Mouse (Mus musculus) megakaryocyte-erythroid progenitor cell, adult 5-6 weeks (primary cell): ENCODE data around the gene Plrg1. TPM values are rescaled to one million over a fixed set of nuclear protein-coding genes. Genes with fewer than 3 reads are reported as not detected.

Experiments
- ATAC-seq: replicated peaks from 2 replicates; pipeline ENCODE4 v1.8.0; 2016; ENCODE audit warnings: mild to moderate bottlenecking, inconsistent platforms; ENCODE audit not compliant: severe bottlenecking, poor library complexity, low FRiP score, low TSS enrichment
- total RNA-seq, 2 experiments: library from RNA; stranded (forward) in 1 of 2; stranded (reverse) in 1 of 2; fragments of 200-1000, 215-1000 nt in 1 of 2; fragments of >200 nt in 1 of 2; fragmentation: Nextera tagmentation in 1 of 2; gene quantifications; 2 replicates each; pipeline ENCODE4 v1.2.3; 2014 to 2017

Plrg1 gene
- total RNA-seq (2014; fragmentation: Nextera tagmentation) (66.7 and 68.1 TPM in 2 replicates), total RNA-seq (2017) (85.2 and 117 TPM in 2 replicates)

- ATAC-seq: peak; percentile 96
Measured at GRCm38 (mm10) chr3:83055281-83056038, at the start of gene Plrg1. Gene Plrg1, plus strand, starts transcription at chr3:83055522.

GRCm38 (mm10) chr3:83007557-83007956 lies 47.8 kb upstream of the Plrg1 start, which contains the start of gene Fgg:
Gene Fgg, plus strand, starts transcription at chr3:83007724.
- no peak for ATAC-seq

GRCm38 (mm10) chr3:83010291-83010690 lies 45.0 kb upstream of the Plrg1 start:
- ATAC-seq: no peak

- no peak for ATAC-seq
Measured at GRCm38 (mm10) chr3:83011136-83011535, 44.2 kb upstream of the Plrg1 start.

GRCm38 (mm10) chr3:83011565-83011964 lies 43.8 kb upstream of the Plrg1 start:
- ATAC-seq: no peak

- no peak for ATAC-seq
Measured at GRCm38 (mm10) chr3:83012636-83013035, 42.7 kb upstream of the Plrg1 start.

- ATAC-seq: no peak
Measured at GRCm38 (mm10) chr3:83013951-83014350, 41.4 kb upstream of the Plrg1 start.

GRCm38 (mm10) chr3:83016236-83016635 lies 39.1 kb upstream of the Plrg1 start:
- no peak for ATAC-seq

- ATAC-seq: no peak
Measured at GRCm38 (mm10) chr3:83020387-83020786, 34.9 kb upstream of the Plrg1 start.

- ATAC-seq: no peak
Measured at GRCm38 (mm10) chr3:83021176-83021575, 34.1 kb upstream of the Plrg1 start.

GRCm38 (mm10) chr3:83025036-83025435 lies 30.3 kb upstream of the Plrg1 start:
- no peak for ATAC-seq

- ATAC-seq: no peak
Measured at GRCm38 (mm10) chr3:83025475-83026301, 29.6 kb upstream of the Plrg1 start, which contains the start of gene Fga. Gene Fga, plus strand, starts transcription at chr3:83026076.

GRCm38 (mm10) chr3:83027546-83028251 lies 27.6 kb upstream of the Plrg1 start:
- ATAC-seq: no peak

- no peak for ATAC-seq
Measured at GRCm38 (mm10) chr3:83030331-83030730, 25.0 kb upstream of the Plrg1 start.

- no peak for ATAC-seq
Measured at GRCm38 (mm10) chr3:83032746-83033308, 22.5 kb upstream of the Plrg1 start.

GRCm38 (mm10) chr3:83033801-83034200 lies 21.5 kb upstream of the Plrg1 start:
- no peak for ATAC-seq

GRCm38 (mm10) chr3:83038865-83039264 lies 16.5 kb upstream of the Plrg1 start:
- ATAC-seq: no peak

GRCm38 (mm10) chr3:83039666-83040065 lies 15.7 kb upstream of the Plrg1 start:
- no peak for ATAC-seq

GRCm38 (mm10) chr3:83042451-83042850 lies 12.9 kb upstream of the Plrg1 start:
- ATAC-seq: no peak

GRCm38 (mm10) chr3:83046649-83047048 lies 8.7 kb upstream of the Plrg1 start:
- ATAC-seq: no peak
